In the genomic region with DNA sequence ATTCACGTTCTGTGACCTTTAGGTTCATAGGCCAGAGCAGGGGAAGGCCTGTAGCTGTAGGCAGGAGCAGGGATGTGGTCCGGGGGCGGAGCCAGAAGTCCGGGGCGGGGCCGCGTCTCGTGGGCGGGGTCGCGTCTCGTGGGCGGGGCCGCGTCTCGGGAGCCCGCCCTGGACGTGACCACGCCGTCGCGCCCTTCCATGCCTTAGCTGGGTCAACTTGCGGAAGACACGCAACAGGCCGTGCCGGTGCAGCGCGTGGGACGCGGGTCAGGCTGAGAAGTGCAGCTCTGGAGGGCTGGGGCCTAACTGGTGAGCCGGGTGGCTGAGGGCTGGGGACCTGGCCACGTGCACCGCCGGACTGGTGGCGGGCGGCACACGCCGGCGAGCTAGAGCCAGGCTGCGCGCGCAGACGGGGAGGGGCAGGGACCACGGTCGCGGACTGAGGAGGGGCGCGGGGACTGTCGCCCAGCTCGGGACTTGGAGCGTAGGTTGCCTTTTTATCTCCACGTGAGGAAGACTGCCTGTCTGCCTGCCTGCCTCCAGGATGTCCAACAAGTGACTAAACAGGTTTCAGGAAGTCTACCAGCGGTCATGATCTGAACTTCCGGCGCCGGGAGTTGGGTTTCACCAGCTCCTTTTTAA, we compare ENCODE assay signal across 8 mouse cellular contexts. TPM values are rescaled to one million over a fixed set of nuclear protein-coding genes. Genes with fewer than 3 reads are reported as not detected.
A peak's percentile ranks its signal among the peaks of the same experiment; 100 is the strongest.
DNase-seq lines count a peak whose midpoint lies in the region; ATAC-seq and TF ChIP-seq lines count a peak whose summit lies in the region.

A gene (plus strand): TSS at position 139 of the 642 bp plus-strand sequence.

- peak within 1 kb of the TSS; percentile 91 for H3K4me3 ChIP-seq in G1E (ENCODE audit: low read depth, low read length)
- peak within 1 kb of the TSS; percentile 71 for H3K4me3 ChIP-seq in forebrain, embryonic 16.5 days (replicated peaks; ENCODE audit: low read length)
- H3K4me3 ChIP-seq in layer of hippocampus, adult 2 months = peak within 1 kb of the TSS; percentile 85
- peak within 1 kb of the TSS; percentile 100 for H3K4me3 ChIP-seq in lung, adult 2 months (replicated peaks; ENCODE audit: extremely low read depth, low read depth, low read length)
- peak within 1 kb of the TSS; percentile 75 for H3K4me3 ChIP-seq in neural tube, embryonic 15.5 days (replicated peaks)

- no peaks in the 10 kb centered on the region for H3K9me3 ChIP-seq in G1E (replicated peaks)
- H3K9me3 ChIP-seq in forebrain, embryonic 16.5 days (ENCODE audit: control insufficient read depth, low read length) = no peaks in the 10 kb centered on the region
- no peaks in the 10 kb centered on the region for H3K9me3 ChIP-seq in neural tube, embryonic 15.5 days (replicated peaks)

- H3K4me1 ChIP-seq in G1E (ENCODE audit: insufficient read depth, low read depth, low read length) = peaks cover 33% of the 10 kb centered on the region
- 0 out of 2 replicates have a peak, but pooled peaks cover 3% of the 10 kb centered on the region for H3K4me1 ChIP-seq in forebrain, embryonic 16.5 days (replicated peaks; ENCODE audit: control insufficient read depth, insufficient read depth, low read length)
- H3K4me1 ChIP-seq in lung, adult 2 months (ENCODE audit: control insufficient read depth, insufficient read depth, low read length) = no peaks in the 10 kb centered on the region; the same call in 1 of the 2 replicates
- peaks cover 4% of the 10 kb centered on the region; the same call in 1 of the 2 replicates for H3K4me1 ChIP-seq in neural tube, embryonic 15.5 days

- intact Hi-C loops in heart, postnatal 36 days (cut with DNase I) = loop anchor here (5.0 kb wide), 2 partner anchors 131 to 166 kb away; a partner anchor contains a TSS

- H3K27me3 ChIP-seq in G1E (ENCODE audit: insufficient read depth, low read length) = no peaks in the 10 kb centered on the region
- H3K27me3 ChIP-seq in forebrain, embryonic 16.5 days (replicated peaks; ENCODE audit: control insufficient read depth, insufficient read depth, low read length) = no peaks in the 10 kb centered on the region
- no peaks in the 10 kb centered on the region for H3K27me3 ChIP-seq in neural tube, embryonic 15.5 days (replicated peaks)

- peak; percentile 38; the same call in 1 of the 2 replicates for TF ChIP-seq POLR2A in lung, adult 2 months (IDR thresholded peaks at IDR 0.05; ENCODE audit: borderline replicate concordance, extremely low read depth, low read depth, low read length)

- peak within 1 kb of the TSS; percentile 75 for H3K4me2 ChIP-seq in forebrain, embryonic 16.5 days (ENCODE audit: low read length)
- H3K4me2 ChIP-seq in neural tube, embryonic 15.5 days = peak within 1 kb of the TSS; percentile 91

- ATAC-seq in G1E (ENCODE audit: extremely low read depth, insufficient number of reproducible peaks, low FRiP score, poor library complexity, severe bottlenecking) = peak; percentile 61
- peak; percentile 96 for ATAC-seq in forebrain, embryonic 16.5 days
- ATAC-seq in neural tube, embryonic 15.5 days (ENCODE audit: low FRiP score) = peak; percentile 94

- H3K27ac ChIP-seq in forebrain, embryonic 16.5 days (ENCODE audit: low read length) = no peak within 1 kb of the TSS
- peak within 1 kb of the TSS; percentile 36 for H3K27ac ChIP-seq in layer of hippocampus, adult 2 months
- H3K27ac ChIP-seq in neural tube, embryonic 15.5 days (replicated peaks) = no peak within 1 kb of the TSS

- H3K9ac ChIP-seq in forebrain, embryonic 16.5 days (replicated peaks; ENCODE audit: low read depth, low read length) = peak within 1 kb of the TSS; percentile 63
- H3K9ac ChIP-seq in neural tube, embryonic 15.5 days (replicated peaks) = peak within 1 kb of the TSS; percentile 60

- no peak for TF ChIP-seq CTCF in G1E (IDR thresholded peaks at IDR 0.05; ENCODE audit: low read depth, low read length)
- peak; percentile 46; the same call in 1 of the 2 replicates for TF ChIP-seq CTCF in layer of hippocampus, adult 2 months (conservative IDR thresholded peaks at IDR 0.05)
- TF ChIP-seq CTCF in lung, adult 2 months (IDR thresholded peaks at IDR 0.05; ENCODE audit: insufficient read depth, low read length) = no peak

- H3K36me3 ChIP-seq in G1E (replicated peaks) = peaks cover 27% of the 10 kb centered on the region
- H3K36me3 ChIP-seq in forebrain, embryonic 16.5 days (ENCODE audit: control insufficient read depth, insufficient read depth) = no peaks in the 10 kb centered on the region
- no peaks in the 10 kb centered on the region for H3K36me3 ChIP-seq in neural tube, embryonic 15.5 days

- DNase-seq in G1E (ENCODE audit: low spot score) = peak; percentile 73
- DNase-seq in cerebellum, adult 18-20 months = peak; percentile 42 to 63
- DNase-seq in heart, postnatal 36 days = peak; percentile 84 to 89
- DNase-seq in layer of hippocampus, adult 2 months (ENCODE audit: low spot score in 2 of 2) = peak; percentile 42 to 79
- peak; percentile 82 for DNase-seq in lung, adult 2 months
- DNase-seq in testis, postnatal 10 days (ENCODE audit: low spot score) = peak; percentile 94

- WGBS in forebrain, embryonic 16.5 days = 2% methylated on average over 53 of the region's 56 CpGs
- under 1% methylated on average over 56 of the region's 56 CpGs for WGBS in lung, adult 2 months
- 2% methylated on average over 56 of the region's 56 CpGs for WGBS in neural tube, embryonic 15.5 days

RNA-seq across cellular contexts. Expression of the gene that starts here (rescaled TPM):
- 42.9 and 49.4 TPM in 2 replicates for total RNA-seq in G1E (2014; fragmentation: Nextera tagmentation)
- total RNA-seq in G1E (2017) = 48.8 and 55.1 TPM in 2 replicates
- polyA plus RNA-seq in G1E (2012) = 6.7 and 8.1 TPM in 2 replicates
- polyA plus RNA-seq in forebrain, embryonic 16.5 days (2015; fragmentation: Nextera tagmentation; extraction: Ambion mirVana) = 12.5 and 14.7 TPM in 2 replicates
- 10 to 100 TPM; 15.4 to 16.7 TPM for total RNA-seq in heart, postnatal 36 days (2021)
- 10 to 100 TPM; 13.8 to 17.2 TPM for total RNA-seq in layer of hippocampus, adult 2 months (2021)
- 4.4 and 7.0 TPM in 2 replicates for polyA plus RNA-seq in lung, adult 2 months (2012; rRNA removed)
- 15.4 and 19.9 TPM in 2 replicates for polyA plus RNA-seq in neural tube, embryonic 15.5 days (2015; fragmentation: Nextera tagmentation; extraction: Ambion mirVana)
